Comparison of ENCODE assay signal across 12 mouse cellular contexts in genomic region chr5:103691171-103691570, GRCm38 (mm10). TPM values are rescaled to one million over a fixed set of nuclear protein-coding genes. Genes with fewer than 3 reads are reported as not detected.
DNase-seq lines count a peak whose midpoint lies in the region; ATAC-seq lines count a peak whose summit lies in the region.
"Had no signal": no experiment of that assay in that cellular context is flagged by ENCODE, and none has a peak within 500 bp of the region (broad histone marks: within the 10 kb centered on the region; RNA-seq: fewer than 3 reads in every experiment).

No protein-coding gene starts in this region.

- H3K4me1 ChIP-seq in embryonic facial prominence, embryonic 13.5 days = peaks cover 19% of the 10 kb centered on the region
- H3K4me1 ChIP-seq in embryonic facial prominence, embryonic 10.5 days = peaks cover 21% of the 10 kb centered on the region
- H3K4me1 ChIP-seq in kidney, embryonic 16.5 days (ENCODE audit: insufficient read depth, low read length) = 0 out of 2 replicates have a peak, but pooled peaks cover 3% of the 10 kb centered on the region
- H3K4me1 ChIP-seq in liver, embryonic 12.5 days = peaks cover 25% of the 10 kb centered on the region

- no peak overlapping the region for H3K27ac ChIP-seq in embryonic facial prominence, embryonic 13.5 days
- no peak overlapping the region for H3K27ac ChIP-seq in embryonic facial prominence, embryonic 10.5 days (replicated peaks)
- no peak overlapping the region for H3K27ac ChIP-seq in kidney, embryonic 16.5 days (ENCODE audit: low read length)
- H3K27ac ChIP-seq in liver, embryonic 12.5 days = no peak overlapping the region
- H3K27ac ChIP-seq: forebrain, embryonic 15.5 days; hindbrain, embryonic 13.5 days had no signal

- H3K36me3 ChIP-seq in embryonic facial prominence, embryonic 13.5 days = no peaks in the 10 kb centered on the region
- H3K36me3 ChIP-seq in embryonic facial prominence, embryonic 10.5 days (replicated peaks) = no peaks in the 10 kb centered on the region
- H3K36me3 ChIP-seq in kidney, embryonic 16.5 days (ENCODE audit: insufficient read depth, low read length) = no peaks in the 10 kb centered on the region
- no peaks in the 10 kb centered on the region for H3K36me3 ChIP-seq in liver, embryonic 12.5 days
- H3K36me3 ChIP-seq: forebrain, embryonic 15.5 days; hindbrain, embryonic 13.5 days had no signal

- no peak overlapping the region for H3K4me3 ChIP-seq in embryonic facial prominence, embryonic 13.5 days
- no peak overlapping the region for H3K4me3 ChIP-seq in embryonic facial prominence, embryonic 10.5 days
- H3K4me3 ChIP-seq in kidney, embryonic 16.5 days (ENCODE audit: low read length) = no peak overlapping the region; the same call in 1 of the 2 replicates
- H3K4me3 ChIP-seq in liver, embryonic 12.5 days = peak overlapping the region; percentile 72

- H3K9me3 ChIP-seq in embryonic facial prominence, embryonic 13.5 days = no peaks in the 10 kb centered on the region
- H3K9me3 ChIP-seq in embryonic facial prominence, embryonic 10.5 days = no peaks in the 10 kb centered on the region
- H3K9me3 ChIP-seq in kidney, embryonic 16.5 days (ENCODE audit: low read length) = no peaks in the 10 kb centered on the region
- H3K9me3 ChIP-seq in liver, embryonic 12.5 days (replicated peaks) = no peaks in the 10 kb centered on the region
- H3K9me3 ChIP-seq: forebrain, embryonic 15.5 days; hindbrain, embryonic 13.5 days had no signal

- H3K4me2 ChIP-seq in embryonic facial prominence, embryonic 13.5 days = peak overlapping the region; percentile 99
- peak overlapping the region; percentile 99 for H3K4me2 ChIP-seq in kidney, embryonic 16.5 days (replicated peaks; ENCODE audit: low read depth, low read length)
- H3K4me2 ChIP-seq in liver, embryonic 12.5 days = peak overlapping the region; percentile 99

- H3K9ac ChIP-seq in embryonic facial prominence, embryonic 13.5 days = no peak overlapping the region
- no peak overlapping the region for H3K9ac ChIP-seq in kidney, embryonic 16.5 days (replicated peaks; ENCODE audit: low read length)
- H3K9ac ChIP-seq in liver, embryonic 12.5 days = no peak overlapping the region
- H3K9ac ChIP-seq: forebrain, embryonic 15.5 days; hindbrain, embryonic 13.5 days had no signal

- no peak for ATAC-seq in embryonic facial prominence, embryonic 13.5 days (ENCODE audit: insufficient number of reproducible peaks, insufficient read depth, low FRiP score, low TSS enrichment, low read depth)
- ATAC-seq in kidney, embryonic 16.5 days (ENCODE audit: low FRiP score, low TSS enrichment) = no peak
- no peak for ATAC-seq in liver, embryonic 12.5 days
- ATAC-seq: forebrain, embryonic 15.5 days had no signal

- no peak for DNase-seq in embryonic facial prominence, embryonic 10.5 days (ENCODE audit: low spot score)
- no peak for DNase-seq in kidney, postnatal 25 days
- peak; percentile 60 for DNase-seq in 3T3-L1 (ENCODE audit: low read depth, low spot score)
- DNase-seq in ovary, postnatal 14 days (ENCODE audit: low spot score) = no peak
- no peak for DNase-seq in thymus, postnatal 4 days
- DNase-seq: layer of hippocampus, adult 9-11 months had no signal

- peaks cover 25% of the 10 kb centered on the region for H3K27me3 ChIP-seq in embryonic facial prominence, embryonic 13.5 days
- H3K27me3 ChIP-seq in embryonic facial prominence, embryonic 10.5 days (replicated peaks; ENCODE audit: low read depth, poor library complexity, severe bottlenecking) = peaks cover 36% of the 10 kb centered on the region
- H3K27me3 ChIP-seq in kidney, embryonic 16.5 days (ENCODE audit: insufficient read depth, low read length) = peaks cover 8% of the 10 kb centered on the region; the same call in 1 of the 2 replicates
- H3K27me3 ChIP-seq in liver, embryonic 12.5 days (replicated peaks) = peaks cover 51% of the 10 kb centered on the region

RNA-seq across cellular contexts. Expression of gene Aff1, which starts 1.0 kb away (rescaled TPM):
- polyA plus RNA-seq in embryonic facial prominence, embryonic 13.5 days (2015; fragmentation: Nextera tagmentation; extraction: Ambion mirVana) = 5.2 and 5.5 TPM in 2 replicates
- polyA plus RNA-seq in embryonic facial prominence, embryonic 10.5 days (2016; fragmentation: Nextera tagmentation; extraction: Ambion mirVana) = 4.0 and 5.5 TPM in 2 replicates
- 13.2 and 14.5 TPM in 2 replicates for polyA plus RNA-seq in kidney, embryonic 16.5 days (2015; fragmentation: Nextera tagmentation; extraction: Ambion mirVana)
- 17.0 and 19.5 TPM in 2 replicates for polyA plus RNA-seq in liver, embryonic 12.5 days (2016; fragmentation: Nextera tagmentation; extraction: Ambion mirVana)

RNA-seq across cellular contexts. Expression of gene 1700016H13Rik, which starts 35.4 kb away (rescaled TPM):
- 0.30 and 0.41 TPM in 2 replicates for polyA plus RNA-seq in embryonic facial prominence, embryonic 13.5 days (2015; fragmentation: Nextera tagmentation; extraction: Ambion mirVana)
- polyA plus RNA-seq in embryonic facial prominence, embryonic 10.5 days (2016; fragmentation: Nextera tagmentation; extraction: Ambion mirVana) = 0.26 and 0.31 TPM in 2 replicates
- polyA plus RNA-seq in kidney, embryonic 16.5 days (2015; fragmentation: Nextera tagmentation; extraction: Ambion mirVana) = 0.14 TPM in 1 of 2 replicates, not detected in the other
- polyA plus RNA-seq in liver, embryonic 12.5 days (2016; fragmentation: Nextera tagmentation; extraction: Ambion mirVana) = not detected in 2 replicates
- polyA plus RNA-seq: liver, adult 2 months had no signal
